Mouse (Mus musculus) forebrain, embryonic 10.5 days (tissue): ENCODE results near the gene Zfp597. TPM values are rescaled to one million over a fixed set of nuclear protein-coding genes. Genes with fewer than 3 reads are reported as not detected.

Experiments
- microRNA-seq: library from miRNA; unstranded; fragments of <30 nt; microRNA quantifications from one replicate; pipeline ENCODE4, GENCODE M21; 2017
- polyA plus RNA-seq: library from polyadenylated mRNA; unstranded; fragments of >200 nt; fragmentation: Nextera tagmentation; extraction: Ambion mirVana; gene quantifications from 2 replicates; pipeline ENCODE4 v1.2.1, GENCODE M21; 2016

Zfp597 gene
- polyA plus RNA-seq, 1 experiment from 2014 or later: 5.4 TPM

Small RNA genes lying within 50 kb of the gene (microRNA-seq; reads per million reads assigned to microRNA genes)
- gene Gm23493: not detected

Other genes starting within 250 kb of the Zfp597 start
- gene Mefv, start 166.5 kb downstream of the Zfp597 start, polyA plus RNA-seq: not detected in 2 replicates
- gene Zfp263, start 140.5 kb downstream of the Zfp597 start, polyA plus RNA-seq: 48.5 and 48.7 TPM in 2 replicates
- gene Olfr15, start 53.7 kb downstream of the Zfp597 start, polyA plus RNA-seq: not detected in 2 replicates
- gene Zfp174, start 37.3 kb downstream of the Zfp597 start, polyA plus RNA-seq: 0.93 and 1.1 TPM in 2 replicates
- gene Naa60, start 12.2 kb downstream of the Zfp597 start, polyA plus RNA-seq: 59.3 and 62.2 TPM in 2 replicates
- gene Gm20695, start 87 bp upstream of the Zfp597 start, polyA plus RNA-seq: 2.5 and 3.9 TPM in 2 replicates
- 6.8 and 6.9 TPM in 2 replicates for gene 1700037C18Rik, start 24.1 kb upstream of the Zfp597 start, polyA plus RNA-seq
- 23.3 and 27.4 TPM in 2 replicates for gene Cluap1, start 24.2 kb upstream of the Zfp597 start, polyA plus RNA-seq
- gene Nlrc3, start 92.1 kb upstream of the Zfp597 start, polyA plus RNA-seq: 1.3 and 1.4 TPM in 2 replicates
- 22.1 and 24.0 TPM in 2 replicates for gene Slx4, start 119.2 kb upstream of the Zfp597 start, polyA plus RNA-seq
- gene Dnase1, start 152.4 kb upstream of the Zfp597 start, polyA plus RNA-seq: 5.7 and 6.1 TPM in 2 replicates
- 96.1 and 100.0 TPM in 2 replicates for gene Trap1, start 193.3 kb upstream of the Zfp597 start, polyA plus RNA-seq